Mouse (Mus musculus): Measurements from ENCODE around the gene Tapt1. TPM values are rescaled to one million over a fixed set of nuclear protein-coding genes. Genes with fewer than 3 reads are reported as not detected.

Tapt1 gene
- total and polyA plus RNA-seq, 2 experiments from 2014 or later: 24.6 to 82.3 TPM

- no peak for ATAC-seq
- Histone ChIP-seq H3K36me3 (ENCODE audit: insufficient read depth, low read length) (no peaks in the 10 kb centered on the region), H3K4me3 (ENCODE audit: low read length) (no peak overlapping the region), H3K4me1 (ENCODE audit: insufficient read depth, low read length) (peaks cover 16% of the 10 kb centered on the region), H3K9me3 (ENCODE audit: low read length) (no peaks in the 10 kb centered on the region), H3K27ac (no peak overlapping the region), H3K4me2 (ENCODE audit: low read depth, low read length) (peak overlapping the region; percentile 78), H3K27me3 (ENCODE audit: insufficient read depth, low read length) (no peaks in the 10 kb centered on the region), H3K9ac (replicated peaks; ENCODE audit: low read length) (no peak overlapping the region)
- peak; percentile 65 for TF ChIP-seq CTCF (IDR thresholded peaks at IDR 0.05; ENCODE audit: low read depth)
- peak; percentile 58 for DNase-seq (ENCODE audit: low spot score)
- WGBS: 21% methylated on average over 6 of the region's 6 CpGs
Measured at GRCm38 (mm10) chr5:44224251-44224650, 2.2 kb downstream of the Tapt1 start.

- no peaks in the 10 kb centered on the region for H3K27me3 ChIP-seq (ENCODE audit: insufficient read depth, low read length)
- WGBS: 87% methylated on average over 16 of the region's 16 CpGs
- H3K9me3 ChIP-seq (ENCODE audit: low read length): no peaks in the 10 kb centered on the region
- no peak overlapping the region for H3K4me2 ChIP-seq (ENCODE audit: low read depth, low read length)
- no peak overlapping the region for H3K27ac ChIP-seq
- no peak overlapping the region for H3K9ac ChIP-seq (replicated peaks; ENCODE audit: low read length)
- TF ChIP-seq CTCF (IDR thresholded peaks at IDR 0.05; ENCODE audit: low read depth): no peak
- no peaks in the 10 kb centered on the region for H3K36me3 ChIP-seq (ENCODE audit: insufficient read depth, low read length)
- peaks cover 16% of the 10 kb centered on the region for H3K4me1 ChIP-seq (ENCODE audit: insufficient read depth, low read length)
- DNase-seq (ENCODE audit: low spot score): no peak
- H3K4me3 ChIP-seq (ENCODE audit: low read length): no peak overlapping the region
- no peak for ATAC-seq
Measured at GRCm38 (mm10) chr5:44223341-44223881, 3.0 kb downstream of the Tapt1 start.

- Histone ChIP-seq H3K4me1 (ENCODE audit: insufficient read depth, low read length) (peaks cover 14% of the 10 kb centered on the region), H3K4me2 (ENCODE audit: low read depth, low read length) (no peak overlapping the region), H3K36me3 (ENCODE audit: insufficient read depth, low read length) (peaks cover 4% of the 10 kb centered on the region; the same call in 1 of the 2 replicates), H3K9ac (replicated peaks; ENCODE audit: low read length) (no peak overlapping the region), H3K4me3 (ENCODE audit: low read length) (no peak overlapping the region), H3K27ac (no peak overlapping the region), H3K27me3 (ENCODE audit: insufficient read depth, low read length) (no peaks in the 10 kb centered on the region), H3K9me3 (ENCODE audit: low read length) (no peaks in the 10 kb centered on the region)
- ATAC-seq: no peak
- DNase-seq (ENCODE audit: low spot score): no peak
- no peak for TF ChIP-seq CTCF (IDR thresholded peaks at IDR 0.05; ENCODE audit: low read depth)
- 87% methylated on average over 7 of the region's 7 CpGs for WGBS
Measured at GRCm38 (mm10) chr5:44220430-44220829, 6.0 kb downstream of the Tapt1 start.

- Histone ChIP-seq H3K4me1 (ENCODE audit: insufficient read depth, low read length) (peaks cover 8% of the 10 kb centered on the region; the same call in 1 of the 2 replicates), H3K27ac (no peak overlapping the region), H3K9ac (replicated peaks; ENCODE audit: low read length) (no peak overlapping the region), H3K9me3 (ENCODE audit: low read length) (no peaks in the 10 kb centered on the region), H3K4me2 (ENCODE audit: low read depth, low read length) (no peak overlapping the region), H3K36me3 (ENCODE audit: insufficient read depth, low read length) (peaks cover 4% of the 10 kb centered on the region; the same call in 1 of the 2 replicates), H3K27me3 (ENCODE audit: insufficient read depth, low read length) (no peaks in the 10 kb centered on the region), H3K4me3 (ENCODE audit: low read length) (no peak overlapping the region)
- DNase-seq (ENCODE audit: low spot score) (no peak), ATAC-seq (no peak)
- WGBS: 80% methylated on average over 4 of the region's 4 CpGs
- TF ChIP-seq CTCF (IDR thresholded peaks at IDR 0.05; ENCODE audit: low read depth): no peak
Measured at GRCm38 (mm10) chr5:44219871-44220270, 6.6 kb downstream of the Tapt1 start.

- Histone ChIP-seq H3K4me1 (ENCODE audit: insufficient read depth, low read length) (no peaks in the 10 kb centered on the region), H3K9me3 (ENCODE audit: low read length) (no peaks in the 10 kb centered on the region), H3K9ac (replicated peaks; ENCODE audit: low read length) (no peak overlapping the region), H3K27me3 (ENCODE audit: insufficient read depth, low read length) (no peaks in the 10 kb centered on the region), H3K4me2 (ENCODE audit: low read depth, low read length) (no peak overlapping the region), H3K36me3 (ENCODE audit: insufficient read depth, low read length) (peaks cover 4% of the 10 kb centered on the region; the same call in 1 of the 2 replicates), H3K4me3 (ENCODE audit: low read length) (no peak overlapping the region), H3K27ac (no peak overlapping the region)
- 84% methylated on average over 4 of the region's 4 CpGs for WGBS
- TF ChIP-seq CTCF (IDR thresholded peaks at IDR 0.05; ENCODE audit: low read depth): no peak
- ATAC-seq: no peak
- DNase-seq (ENCODE audit: low spot score): no peak
Measured at GRCm38 (mm10) chr5:44218483-44218882, 7.9 kb downstream of the Tapt1 start.

- TF ChIP-seq CTCF (IDR thresholded peaks at IDR 0.05; ENCODE audit: low read depth): no peak
- ATAC-seq: no peak
- no peaks in the 10 kb centered on the region for H3K4me1 ChIP-seq (ENCODE audit: insufficient read depth, low read length)
- DNase-seq (ENCODE audit: low spot score): no peak
- H3K4me2 ChIP-seq (ENCODE audit: low read depth, low read length): no peak overlapping the region
- no peaks in the 10 kb centered on the region for H3K27me3 ChIP-seq (ENCODE audit: insufficient read depth, low read length)
- peaks cover 4% of the 10 kb centered on the region; the same call in 1 of the 2 replicates for H3K36me3 ChIP-seq (ENCODE audit: insufficient read depth, low read length)
- no peaks in the 10 kb centered on the region for H3K9me3 ChIP-seq (ENCODE audit: low read length)
- H3K9ac ChIP-seq (replicated peaks; ENCODE audit: low read length): no peak overlapping the region
- H3K27ac ChIP-seq: no peak overlapping the region
- 73% methylated on average over 5 of the region's 5 CpGs for WGBS
- no peak overlapping the region for H3K4me3 ChIP-seq (ENCODE audit: low read length)
Measured at GRCm38 (mm10) chr5:44217685-44218041, 8.8 kb downstream of the Tapt1 start.

- DNase-seq (ENCODE audit: low spot score) (no peak), ATAC-seq (no peak)
- Histone ChIP-seq H3K27ac (no peak overlapping the region), H3K9ac (replicated peaks; ENCODE audit: low read length) (no peak overlapping the region), H3K4me1 (ENCODE audit: insufficient read depth, low read length) (no peaks in the 10 kb centered on the region), H3K36me3 (ENCODE audit: insufficient read depth, low read length) (peaks cover 4% of the 10 kb centered on the region; the same call in 1 of the 2 replicates), H3K4me2 (ENCODE audit: low read depth, low read length) (no peak overlapping the region), H3K27me3 (ENCODE audit: insufficient read depth, low read length) (no peaks in the 10 kb centered on the region), H3K4me3 (ENCODE audit: low read length) (no peak overlapping the region), H3K9me3 (ENCODE audit: low read length) (no peaks in the 10 kb centered on the region)
- 86% methylated on average over 8 of the region's 8 CpGs for WGBS
- no peak for TF ChIP-seq CTCF (IDR thresholded peaks at IDR 0.05; ENCODE audit: low read depth)
Measured at GRCm38 (mm10) chr5:44217041-44217684, 9.3 kb downstream of the Tapt1 start.

All from hindbrain, postnatal 0 days (tissue).